8 mouse cellular contexts compared by ENCODE assay signal in the genomic region with DNA sequence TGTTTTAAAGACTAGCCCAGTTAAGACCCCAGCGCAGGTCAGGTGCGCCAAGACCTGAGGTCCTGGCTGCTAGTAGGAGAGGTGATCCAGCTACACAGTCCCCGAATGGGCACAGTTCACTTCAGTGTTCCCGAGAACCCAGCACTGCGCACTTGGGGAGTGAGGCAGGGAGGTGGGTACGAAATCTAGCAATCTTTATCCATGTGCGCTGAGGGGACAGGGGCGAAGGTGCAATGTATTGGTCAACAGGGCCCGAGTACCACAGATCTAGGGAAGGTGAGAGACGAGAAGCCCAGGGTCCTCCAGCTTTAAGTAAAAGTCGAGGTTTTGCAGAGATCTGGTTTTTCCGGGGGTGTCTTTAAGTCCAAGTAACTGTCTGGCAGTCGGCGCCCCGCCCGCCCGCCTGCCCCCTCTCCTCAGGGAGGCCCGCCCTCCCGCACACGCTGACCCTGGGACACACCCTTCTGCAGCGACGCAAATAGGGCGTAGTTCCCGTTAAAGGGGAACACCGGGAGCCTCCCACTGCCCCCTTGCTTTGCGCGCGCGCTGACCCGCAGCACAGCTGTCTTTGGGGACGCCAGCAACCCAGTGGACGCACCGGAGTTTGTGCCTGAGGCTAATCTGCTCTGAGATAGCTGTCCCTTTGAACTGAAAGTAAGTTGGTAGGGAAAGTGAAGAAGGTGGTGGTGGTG. TPM values are rescaled to one million over a fixed set of nuclear protein-coding genes. Genes with fewer than 3 reads are reported as not detected.
DNase-seq lines count a peak whose midpoint lies in the region; ATAC-seq and TF ChIP-seq lines count a peak whose summit lies in the region.

No protein-coding gene starts in this region.

- H3K4me3 ChIP-seq in layer of hippocampus, adult 2 months = peak overlapping the region; percentile 63
- H3K4me3 ChIP-seq in forebrain, embryonic 14.5 days (ENCODE audit: low read depth, low read length) = peak overlapping the region; percentile 52
- peak overlapping the region; percentile 71 for H3K4me3 ChIP-seq in hindbrain, embryonic 10.5 days
- H3K4me3 ChIP-seq in limb, embryonic 15.5 days = peak overlapping the region; percentile 72
- H3K4me3 ChIP-seq in myocyte = peak overlapping the region; percentile 90

- no peaks in the 10 kb centered on the region for H3K9me3 ChIP-seq in forebrain, embryonic 14.5 days (replicated peaks; ENCODE audit: control insufficient read depth, low read length)
- no peaks in the 10 kb centered on the region for H3K9me3 ChIP-seq in hindbrain, embryonic 10.5 days
- no peaks in the 10 kb centered on the region for H3K9me3 ChIP-seq in limb, embryonic 15.5 days

- peak overlapping the region; percentile 88; the same call in 1 of the 2 replicates for H3K27ac ChIP-seq in layer of hippocampus, adult 2 months
- no peak overlapping the region for H3K27ac ChIP-seq in forebrain, embryonic 14.5 days (ENCODE audit: low read depth, low read length)
- peak overlapping the region; percentile 90 for H3K27ac ChIP-seq in hindbrain, embryonic 10.5 days
- H3K27ac ChIP-seq in limb, embryonic 15.5 days = peak overlapping the region; percentile 98

- DNase-seq in layer of hippocampus, adult 2 months (ENCODE audit: low spot score in 2 of 2) = no peak
- DNase-seq in layer of hippocampus, postnatal 36 days = no peak
- DNase-seq in forebrain, embryonic 14.5 days (ENCODE audit: low spot score) = no peak
- no peak for DNase-seq in hindbrain, embryonic 10.5 days (ENCODE audit: low spot score)
- DNase-seq in thymus, postnatal 36 days = no peak

- TF ChIP-seq CTCF in layer of hippocampus, adult 2 months (conservative IDR thresholded peaks at IDR 0.05) = no peak

- peaks cover 40% of the 10 kb centered on the region for H3K27me3 ChIP-seq in forebrain, embryonic 14.5 days (replicated peaks; ENCODE audit: control insufficient read depth, insufficient read depth, low read length)
- H3K27me3 ChIP-seq in hindbrain, embryonic 10.5 days (ENCODE audit: insufficient read depth, poor library complexity, severe bottlenecking) = peaks cover 84% of the 10 kb centered on the region
- H3K27me3 ChIP-seq in limb, embryonic 15.5 days = peaks cover 21% of the 10 kb centered on the region
- H3K27me3 ChIP-seq in myocyte (ENCODE audit: control insufficient read depth, insufficient read depth, insufficient read length) = no peaks in the 10 kb centered on the region

- no peak for ATAC-seq in forebrain, embryonic 14.5 days
- ATAC-seq in limb, embryonic 15.5 days (ENCODE audit: insufficient number of reproducible peaks, low FRiP score, low TSS enrichment, low read depth) = no peak; the same call in 1 of the 2 replicates
- no peak for ATAC-seq in granulocyte monocyte progenitor cell, adult 5-6 weeks (replicated peaks; ENCODE audit: poor library complexity, severe bottlenecking)

- H3K36me3 ChIP-seq in forebrain, embryonic 14.5 days (ENCODE audit: control insufficient read depth, insufficient read depth, low read length) = no peaks in the 10 kb centered on the region
- H3K36me3 ChIP-seq in hindbrain, embryonic 10.5 days = no peaks in the 10 kb centered on the region
- peaks cover 13% of the 10 kb centered on the region for H3K36me3 ChIP-seq in limb, embryonic 15.5 days
- H3K36me3 ChIP-seq in myocyte (ENCODE audit: control insufficient read depth, insufficient read depth) = peaks cover 12% of the 10 kb centered on the region

- H3K4me2 ChIP-seq in forebrain, embryonic 14.5 days (ENCODE audit: low read length) = peak overlapping the region; percentile 98
- peak overlapping the region; percentile 74 for H3K4me2 ChIP-seq in limb, embryonic 15.5 days
- H3K4me2 ChIP-seq in myocyte (ENCODE audit: low read depth) = peak overlapping the region; percentile 100

- TF ChIP-seq POLR2A in myocyte (IDR thresholded peaks at IDR 0.05; ENCODE audit: insufficient read length, low read depth) = peak; percentile 68

- H3ac ChIP-seq in myocyte (ENCODE audit: control insufficient read depth, insufficient read length) = peak overlapping the region; percentile 39

- 5% methylated on average over 33 of the region's 33 CpGs for WGBS in forebrain, embryonic 14.5 days
- WGBS in hindbrain, embryonic 10.5 days = 4% methylated on average over 33 of the region's 33 CpGs
- 5% methylated on average over 33 of the region's 33 CpGs for WGBS in limb, embryonic 15.5 days

- H3K4me1 ChIP-seq in forebrain, embryonic 14.5 days (ENCODE audit: control insufficient read depth, insufficient read depth, low read length) = peaks cover 15% of the 10 kb centered on the region
- H3K4me1 ChIP-seq in hindbrain, embryonic 10.5 days (replicated peaks) = peaks cover 50% of the 10 kb centered on the region
- H3K4me1 ChIP-seq in limb, embryonic 15.5 days = peaks cover 67% of the 10 kb centered on the region

- no peaks in the 10 kb centered on the region for H3K79me2 ChIP-seq in myocyte (ENCODE audit: control insufficient read depth, insufficient read depth)

- no peak overlapping the region; the same call in 1 of the 2 replicates for H3K9ac ChIP-seq in forebrain, embryonic 14.5 days (ENCODE audit: low read length)
- peak overlapping the region; percentile 80 for H3K9ac ChIP-seq in limb, embryonic 15.5 days

TF ChIP-seq in myocyte, 11 proteins besides CTCF, POLR2A, EP300 and RAD21:
- TF ChIP-seq MYOG (IDR thresholded peaks at IDR 0.05; ENCODE audit: control insufficient read depth in 1 of 3, insufficient read depth in 1 of 3, insufficient read length in 2 of 3, low read depth in 2 of 3) (peak in 2 of 3 experiments; percentile 13 to 84), USF1 (IDR thresholded peaks at IDR 0.05; ENCODE audit: low read depth) (no peak), MYOD1 (IDR thresholded peaks at IDR 0.05; ENCODE audit: control insufficient read depth in 1 of 3, insufficient read length in 2 of 3, low read depth in 2 of 3) (peak in 1 of 3 experiments; percentile 71), MAX (IDR thresholded peaks at IDR 0.05; ENCODE audit: low read depth) (no peak), POLR2AphosphoS2 (IDR thresholded peaks at IDR 0.05; ENCODE audit: insufficient read length, low read depth) (peak; percentile 44)
TF ChIP-seq in myocyte: peak in this region for 3.

RNA-seq across cellular contexts. Expression of a gene that starts 2.4 kb away (rescaled TPM):
- total RNA-seq in layer of hippocampus, adult 2 months (2021) = 10 to 100 TPM; 17.9 to 21.4 TPM
- total RNA-seq in layer of hippocampus, postnatal 36 days (2021) = 10 to 100 TPM; 19.4 to 22.0 TPM
- 26.8 and 34.9 TPM in 2 replicates for polyA plus RNA-seq in forebrain, embryonic 14.5 days (2014; fragmentation: Nextera tagmentation; extraction: Ambion mirVana)
- polyA plus RNA-seq in hindbrain, embryonic 10.5 days (2016; fragmentation: Nextera tagmentation; extraction: Ambion mirVana) = 28.6 and 43.7 TPM in 2 replicates
- polyA plus RNA-seq in limb, embryonic 15.5 days (2015; fragmentation: Nextera tagmentation; extraction: Ambion mirVana) = 307 and 381 TPM in 2 replicates
- polyA plus RNA-seq in myocyte (2012; fragmentation: generic; extraction: Trizol) = 74.6 TPM
- total RNA-seq in granulocyte monocyte progenitor cell, adult 5-6 weeks (2014; fragmentation: Nextera tagmentation) = not detected in 2 replicates
- total RNA-seq in granulocyte monocyte progenitor cell, adult 5-6 weeks (2017) = not detected in 2 replicates
